1 mouse cellular context compared by ENCODE assay signal in the genomic region with DNA sequence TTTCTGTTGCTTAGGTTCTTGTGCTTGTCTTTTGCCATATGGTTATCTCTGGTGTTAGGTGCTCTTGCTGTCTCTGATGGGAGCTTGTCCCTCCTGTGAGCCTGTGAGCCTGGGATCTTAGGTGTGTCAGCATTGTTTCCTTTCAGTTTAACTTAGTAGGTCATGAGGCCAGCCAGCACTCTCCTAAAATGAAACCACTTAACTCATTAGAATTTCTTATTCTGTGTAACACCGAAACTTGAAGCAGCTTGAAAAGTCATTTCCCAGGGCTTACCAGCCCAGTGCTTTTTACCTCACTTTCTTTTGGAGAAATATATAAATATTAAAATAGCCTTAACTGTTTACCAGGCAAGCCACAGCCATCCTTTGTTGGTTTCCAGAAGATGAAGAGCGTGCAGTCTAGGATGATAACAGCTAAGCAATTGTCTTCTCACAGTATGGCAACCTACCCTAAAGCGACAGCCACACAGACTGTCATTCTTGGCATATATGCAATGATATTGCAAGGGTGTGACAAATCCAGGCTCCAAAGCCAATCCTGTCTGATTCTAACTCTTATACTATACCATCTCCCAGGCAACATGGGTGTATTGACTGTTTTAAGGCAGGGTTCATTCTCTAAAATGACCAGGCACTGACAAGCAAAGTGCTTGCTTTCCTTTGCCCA.
TF ChIP-seq lines count a peak whose summit lies in the region.

No protein-coding gene starts in this region.

TF ChIP-seq in CH12.LX, 34 proteins besides CTCF, POLR2A, EP300 and RAD21 (continued from another document):
- no peak for TF ChIP-seq ZKSCAN1 (IDR thresholded peaks at IDR 0.05; ENCODE audit: borderline replicate concordance, low read depth, low read length)
- TF ChIP-seq KAT2A (IDR thresholded peaks at IDR 0.05; ENCODE audit: insufficient replicate concordance, low read length), result no peak
- no peak for TF ChIP-seq E2F4 (IDR thresholded peaks at IDR 0.05; ENCODE audit: insufficient replicate concordance, low read depth, low read length)
- no peak for TF ChIP-seq HCFC1 (IDR thresholded peaks at IDR 0.05; ENCODE audit: low read depth, low read length)
- no peak for TF ChIP-seq SIN3A (IDR thresholded peaks at IDR 0.05; ENCODE audit: low read length)
- no peak for TF ChIP-seq SMC3 (IDR thresholded peaks at IDR 0.05; ENCODE audit: low read depth, low read length)
- no peak for TF ChIP-seq UBTF (IDR thresholded peaks at IDR 0.05; ENCODE audit: low read depth, low read length)
- TF ChIP-seq JUND (conservative IDR thresholded peaks at IDR 0.05; ENCODE audit: low read depth, low read length), result peak; percentile 38; the same call in 1 of the 2 replicates
- TF ChIP-seq IRF4 (IDR thresholded peaks at IDR 0.05; ENCODE audit: low read depth, low read length), result peak; percentile 85
- peak; percentile 46; the same call in 1 of the 2 replicates for TF ChIP-seq ETS1 (conservative IDR thresholded peaks at IDR 0.05; ENCODE audit: low read depth, low read length)
- TF ChIP-seq USF1 (IDR thresholded peaks at IDR 0.05; ENCODE audit: low read depth, low read length), result no peak
- TF ChIP-seq TBP (conservative IDR thresholded peaks at IDR 0.05; ENCODE audit: low read depth, low read length), result no peak
- TF ChIP-seq MAX (IDR thresholded peaks at IDR 0.05; ENCODE audit: low read length), result no peak
- no peak for TF ChIP-seq MAFK (IDR thresholded peaks at IDR 0.05; ENCODE audit: insufficient replicate concordance, low read length)
- no peak for TF ChIP-seq MYC (IDR thresholded peaks at IDR 0.05; ENCODE audit: low read depth, low read length)
- no peak for TF ChIP-seq PAX5 (IDR thresholded peaks at IDR 0.05; ENCODE audit: low read length)
- peak; percentile 37 for TF ChIP-seq BHLHE40 (IDR thresholded peaks at IDR 0.05; ENCODE audit: low read depth, low read length)
- TF ChIP-seq MEF2A (IDR thresholded peaks at IDR 0.05; ENCODE audit: borderline replicate concordance, low read depth, low read length), result peak; percentile 32; the same call in 1 of the 2 replicates
- no peak for TF ChIP-seq MXI1 (IDR thresholded peaks at IDR 0.05; ENCODE audit: low read depth, low read length)
